Mouse (Mus musculus): ENCODE results near the gene Bcr.

Bcr gene

GRCm38 (mm10) chr10:75056255-75056654 is 4.1 kb upstream of the Bcr start:
- no peak for DNase-seq (ENCODE audit: low spot score in 2 of 2)

GRCm38 (mm10) chr10:75058336-75058735 is 2.1 kb upstream of the Bcr start:
- DNase-seq (ENCODE audit: low spot score in 2 of 2), result no peak

GRCm38 (mm10) chr10:75058761-75059395 is 1.5 kb upstream of the Bcr start:
- no peak for DNase-seq (ENCODE audit: low spot score in 2 of 2)

DNA sequence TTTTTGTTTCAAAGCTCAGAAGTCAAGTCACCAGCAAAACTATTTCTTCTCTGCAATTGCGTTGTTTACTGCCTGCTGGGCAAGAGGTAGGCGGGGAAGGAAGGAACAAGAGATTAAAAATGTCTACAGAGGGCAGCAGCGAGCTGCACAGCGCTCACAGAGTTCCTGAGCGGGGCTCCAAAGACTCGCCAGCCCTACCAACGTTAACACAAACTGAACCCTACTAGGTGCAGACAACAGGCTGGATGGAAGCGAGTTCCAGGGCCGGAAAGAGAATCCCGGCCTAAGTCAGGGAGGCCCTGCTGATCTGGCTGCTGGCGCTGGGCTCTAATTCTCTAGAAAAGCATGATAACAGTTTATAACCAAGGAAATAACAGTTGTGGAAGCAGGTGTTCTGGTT is 996 bp upstream of the Bcr start:
- peak; percentile 54 to 70 for DNase-seq (ENCODE audit: low spot score in 2 of 2)

GRCm38 (mm10) chr10:75060843-75061235 is 447 bp downstream of the Bcr start:
- DNase-seq (ENCODE audit: low spot score in 2 of 2), result peak in 1 of 2 experiments; percentile 47

DNA sequence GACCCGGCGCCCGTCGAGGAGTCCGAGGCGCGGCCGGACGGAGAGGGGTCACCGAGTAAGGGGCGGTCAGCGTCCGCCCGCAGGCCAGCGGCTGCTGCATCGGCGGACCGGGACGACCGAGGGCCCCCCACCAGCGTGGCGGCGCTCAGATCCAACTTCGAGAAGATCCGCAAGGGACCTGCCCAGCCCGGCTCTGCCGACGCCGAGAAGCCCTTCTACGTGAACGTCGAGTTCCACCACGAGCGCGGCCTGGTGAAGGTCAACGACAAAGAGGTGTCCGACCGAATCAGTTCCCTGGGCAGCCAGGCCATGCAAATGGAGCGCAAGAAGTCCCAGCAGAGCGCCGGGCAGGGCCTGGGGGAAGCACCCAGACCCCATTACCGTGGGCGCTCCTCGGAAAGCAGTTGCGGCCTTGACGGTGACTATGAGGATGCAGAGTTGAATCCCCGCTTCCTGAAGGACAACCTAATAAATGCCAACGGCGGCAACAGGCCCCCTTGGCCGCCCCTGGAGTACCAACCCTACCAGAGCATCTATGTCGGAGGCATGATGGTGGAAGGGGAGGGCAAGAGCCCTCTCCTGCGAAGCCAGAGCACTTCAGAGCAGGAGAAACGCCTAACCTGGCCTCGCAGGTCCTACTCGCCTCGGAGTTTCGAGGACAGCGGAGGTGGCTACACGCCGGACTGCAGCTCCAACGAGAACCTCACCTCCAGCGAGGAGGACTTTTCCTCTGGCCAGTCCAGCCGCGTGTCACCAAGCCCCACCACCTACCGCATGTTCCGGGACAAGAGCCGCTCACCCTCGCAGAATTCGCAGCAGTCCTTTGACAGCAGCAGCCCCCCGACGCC is 1.2 kb downstream of the Bcr start:
- DNase-seq (ENCODE audit: low spot score in 2 of 2), result no peak

- no peak for DNase-seq (ENCODE audit: low spot score in 2 of 2)
Observed at GRCm38 (mm10) chr10:75062189-75062561, 1.8 kb downstream of the Bcr start.

DNA sequence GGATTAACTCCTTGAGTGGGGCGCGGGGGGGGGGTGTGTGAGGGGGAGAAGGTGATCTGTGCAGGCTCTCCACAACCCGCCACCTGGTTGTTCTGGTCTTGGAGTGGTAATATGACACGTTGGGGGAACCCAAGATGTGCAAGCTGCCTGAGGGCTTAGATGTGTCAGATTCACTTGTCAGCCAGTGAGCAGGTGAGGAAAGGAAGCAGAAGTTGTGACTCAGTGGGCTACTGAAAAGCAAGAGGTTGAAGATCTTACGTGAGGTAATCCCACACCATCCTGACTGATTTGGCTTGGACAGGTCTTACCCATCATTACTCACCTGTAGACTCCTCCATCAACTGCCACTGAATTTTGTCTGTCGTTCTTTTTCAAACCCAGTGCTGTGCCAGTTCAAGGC is 2.2 kb downstream of the Bcr start:
- no peak for DNase-seq (ENCODE audit: low spot score in 2 of 2)

DNA sequence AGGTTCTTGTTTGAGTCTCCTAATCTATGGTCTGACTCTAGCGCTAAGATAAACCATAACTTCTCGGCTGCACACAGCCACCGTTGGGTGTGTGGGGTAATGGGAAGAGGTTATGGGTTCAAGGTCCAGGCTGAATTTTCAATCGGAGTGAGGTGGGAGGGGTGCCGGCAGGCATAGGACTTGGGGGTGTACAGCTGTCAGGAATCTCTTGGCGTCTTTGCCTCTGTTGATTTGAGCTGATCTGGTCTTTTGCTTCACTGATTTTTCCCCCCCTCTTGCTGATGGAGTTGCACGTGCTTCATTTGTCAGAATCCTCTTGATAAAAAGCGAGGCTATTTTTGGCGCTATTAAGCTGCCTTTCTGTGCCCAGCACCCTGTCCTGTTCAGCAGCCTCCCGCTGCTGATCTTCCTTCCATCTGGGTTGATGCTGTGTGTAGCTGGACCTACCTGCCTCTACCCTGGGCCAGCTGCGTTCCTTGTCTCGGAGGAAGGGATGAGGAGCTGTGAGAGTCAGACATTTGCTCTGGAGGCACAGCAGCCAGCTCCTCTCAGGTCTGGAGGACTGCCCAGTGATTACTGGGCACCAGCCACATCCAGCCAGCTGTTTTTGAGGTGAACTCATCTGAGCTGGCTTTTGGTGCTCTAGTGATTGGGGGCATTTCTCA is 3.0 kb downstream of the Bcr start:
- DNase-seq (ENCODE audit: low spot score in 2 of 2), result no peak

- no peak for DNase-seq (ENCODE audit: low spot score in 2 of 2)
Observed at GRCm38 (mm10) chr10:75065691-75066090, 5.3 kb downstream of the Bcr start.

DNA sequence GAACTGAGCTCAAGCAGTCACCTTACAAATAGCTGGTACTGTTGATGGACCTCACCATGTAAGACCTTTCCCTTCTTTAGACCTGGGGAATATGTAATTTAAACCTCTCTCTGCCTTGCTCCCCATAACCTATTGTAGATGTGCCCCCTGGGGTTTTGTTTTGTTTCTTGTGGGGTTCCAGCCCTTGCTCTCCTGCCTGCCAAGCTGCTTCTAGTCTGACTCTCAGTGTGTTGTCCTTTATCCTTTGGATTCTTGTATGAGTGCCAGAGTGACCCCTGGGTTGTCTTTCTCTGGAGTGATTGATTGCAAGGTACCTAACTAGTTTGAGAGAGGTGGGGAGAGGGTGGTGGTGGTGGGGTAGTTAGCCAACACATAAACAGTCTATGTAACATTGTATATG is 7.1 kb downstream of the Bcr start:
- no peak for DNase-seq (ENCODE audit: low spot score in 2 of 2)

- no peak for DNase-seq (ENCODE audit: low spot score in 2 of 2)
Observed at GRCm38 (mm10) chr10:75068086-75068485, 7.7 kb downstream of the Bcr start.

GRCm38 (mm10) chr10:75068624-75069328 is 8.4 kb downstream of the Bcr start:
- no peak for DNase-seq (ENCODE audit: low spot score in 2 of 2)

DNA sequence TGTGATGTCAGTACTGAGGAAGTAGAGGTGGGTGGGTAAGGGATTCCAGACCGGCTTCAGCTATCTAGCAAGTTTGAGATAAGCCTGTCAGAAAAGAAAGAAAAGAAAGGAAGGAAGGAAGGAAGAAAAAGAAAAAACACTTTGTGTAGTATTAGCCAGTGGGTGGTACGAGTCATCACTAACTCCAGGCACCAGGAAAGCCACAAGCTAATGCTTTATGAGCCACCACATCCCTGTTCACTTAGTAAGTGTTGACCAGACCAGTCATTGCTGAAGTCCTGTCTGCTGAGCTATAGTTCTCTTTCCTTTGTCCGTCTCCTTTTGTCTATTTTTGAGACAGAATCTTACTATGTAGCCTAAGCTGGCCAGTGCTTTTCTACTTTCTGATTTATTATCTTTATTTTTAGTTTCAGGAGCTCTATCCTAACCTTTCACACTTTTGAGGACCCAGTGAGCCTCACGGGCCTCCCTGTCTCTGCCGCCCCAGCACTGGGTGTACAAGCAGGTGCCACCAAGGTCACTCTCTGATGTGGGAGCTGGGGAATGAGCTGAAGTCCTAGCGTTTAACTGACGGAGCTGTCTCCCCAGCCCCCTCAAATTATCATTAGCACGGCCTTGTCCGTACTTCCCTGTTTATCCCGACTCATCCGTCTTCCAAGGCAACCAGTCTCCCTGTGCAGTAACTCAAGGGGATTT is 10.0 kb downstream of the Bcr start:
- DNase-seq (ENCODE audit: low spot score in 2 of 2), result no peak

DNA sequence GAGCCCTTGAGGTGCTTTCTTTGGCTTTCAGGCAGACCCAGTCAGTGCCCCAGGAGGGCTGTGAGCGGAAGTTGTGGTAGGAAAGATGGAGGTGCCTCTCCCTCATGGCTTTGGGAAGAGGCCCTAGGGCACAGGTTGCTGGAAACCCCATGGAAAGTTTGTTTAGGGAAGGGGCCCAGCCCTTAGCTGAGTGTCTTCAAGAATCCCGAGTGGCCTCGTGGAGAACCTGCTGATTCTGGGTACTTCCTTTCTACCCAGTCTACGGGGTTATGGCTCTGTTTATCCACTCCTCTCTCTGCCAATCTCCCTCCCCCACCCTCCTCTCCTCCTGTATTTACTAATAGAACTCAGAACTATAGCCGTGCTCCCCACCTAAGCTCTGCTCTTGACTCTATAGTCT is 15.3 kb downstream of the Bcr start:
- DNase-seq (ENCODE audit: low spot score in 2 of 2), result no peak

DNA sequence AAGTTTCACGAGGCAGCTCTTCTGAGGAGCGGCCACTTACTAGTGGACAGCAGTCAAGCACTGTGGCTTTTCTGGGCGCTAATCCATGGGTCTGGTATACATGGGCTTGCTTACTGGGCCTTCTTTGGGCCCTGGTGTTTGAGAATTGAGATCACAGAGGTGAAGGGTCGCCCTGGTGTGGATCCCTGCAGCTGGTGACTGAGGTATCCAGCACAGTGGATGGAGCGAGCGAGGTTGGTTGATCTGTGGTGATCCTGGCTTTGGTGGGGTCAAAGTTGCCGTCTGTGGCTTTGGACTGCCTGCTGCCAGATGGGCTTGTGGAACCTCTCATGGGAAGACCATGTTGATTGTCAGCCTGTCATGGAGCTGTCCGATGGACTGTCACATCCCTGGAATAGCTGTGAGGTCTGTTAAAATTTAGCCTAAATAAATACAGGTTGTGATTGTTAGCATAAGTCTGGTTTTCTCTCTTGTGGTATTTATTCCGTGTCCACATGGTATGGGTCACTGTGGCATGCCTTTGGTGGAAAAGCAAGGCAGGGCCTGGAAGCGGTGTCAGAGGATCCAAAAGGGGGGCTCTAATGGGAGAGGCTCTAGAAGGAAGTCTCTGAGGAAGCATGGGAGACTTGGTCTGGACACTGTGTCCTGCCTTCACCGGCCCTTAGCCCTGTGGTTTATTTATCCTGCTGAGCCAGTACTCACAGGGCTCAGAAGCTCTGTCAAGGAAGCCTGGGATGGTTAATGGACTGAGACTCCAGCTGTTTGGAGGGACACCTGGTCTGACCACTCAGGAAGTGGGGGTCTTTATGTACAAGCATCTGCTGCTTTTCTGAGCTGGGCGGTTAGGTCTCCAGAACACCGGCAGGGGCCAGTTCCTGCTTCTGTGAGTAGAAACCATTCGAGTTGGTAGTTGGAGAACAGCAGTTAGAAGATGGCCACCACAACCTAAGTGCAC is 18.1 kb downstream of the Bcr start:
- DNase-seq (ENCODE audit: low spot score in 2 of 2), result no peak

DNA sequence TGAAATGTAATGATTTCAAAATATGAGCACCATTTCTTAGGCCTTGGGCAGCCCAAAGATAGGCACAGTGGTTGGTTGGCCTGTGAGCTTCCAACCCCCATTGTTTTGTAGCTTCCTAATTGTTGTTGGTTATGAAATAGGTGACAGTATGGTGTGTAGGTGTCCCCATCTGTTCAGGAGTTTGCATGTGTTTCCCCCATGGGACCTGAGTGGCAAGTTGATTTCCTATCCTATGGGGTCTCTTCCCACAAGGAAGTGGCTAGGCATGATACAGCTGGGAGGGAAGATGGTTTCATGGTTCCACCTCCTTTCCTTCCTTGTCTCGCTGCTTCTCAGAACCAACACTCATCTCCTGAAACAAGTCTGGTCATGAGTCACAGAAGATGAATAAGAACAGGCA is 24.9 kb downstream of the Bcr start:
- no peak for DNase-seq (ENCODE audit: low spot score in 2 of 2)

- DNase-seq (ENCODE audit: low spot score in 2 of 2), result no peak
Observed at GRCm38 (mm10) chr10:75088471-75088870, 28.1 kb downstream of the Bcr start.

DNA sequence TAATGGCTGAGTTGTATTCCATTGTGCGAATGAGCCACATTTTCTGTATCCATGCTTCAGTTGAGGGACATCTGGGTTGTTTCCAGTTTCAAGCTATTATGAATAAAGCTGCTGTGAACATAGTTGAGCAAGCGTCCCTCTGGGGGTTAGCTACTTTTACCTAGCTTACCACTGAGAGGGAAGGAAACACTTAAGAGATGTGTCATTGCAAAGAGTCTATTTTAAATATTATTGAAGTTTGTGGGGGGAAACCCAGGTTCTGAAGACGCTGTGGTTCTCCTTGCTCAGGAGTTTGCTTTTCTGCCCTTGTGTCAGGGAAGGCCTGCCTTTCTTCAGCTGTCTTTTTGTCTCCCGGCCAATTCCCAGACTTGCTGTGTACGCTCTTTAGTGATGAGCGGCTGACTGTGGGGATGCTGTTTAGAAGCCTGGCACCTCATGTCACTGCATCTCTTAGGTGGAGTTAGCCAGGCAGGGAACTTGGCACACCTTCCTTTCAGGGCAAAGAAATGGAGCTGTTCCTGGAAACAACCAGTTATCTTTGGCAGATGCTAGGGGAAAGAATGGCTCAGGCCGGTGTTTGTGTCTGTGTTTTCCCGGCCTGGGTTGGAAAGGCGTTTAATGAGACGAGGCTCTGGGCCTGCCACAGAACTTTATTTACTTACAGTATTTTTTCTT is 31.2 kb downstream of the Bcr start:
- peak in 1 of 2 experiments; percentile 30 for DNase-seq (ENCODE audit: low spot score in 2 of 2)
